Mouse (Mus musculus) right cerebral cortex, postnatal 14 days (tissue): ENCODE results near the gene Fndc7.
"Not testable (repeated sequence)": the region's sequence is repeated elsewhere in the genome, so short reads cannot be mapped to it uniquely, and the experiment has no call there.

Experiments used
- DNase-seq: peaks from one replicate; pipeline ENCODE4 v3.0.0; 2022

Gene Fndc7

DNA sequence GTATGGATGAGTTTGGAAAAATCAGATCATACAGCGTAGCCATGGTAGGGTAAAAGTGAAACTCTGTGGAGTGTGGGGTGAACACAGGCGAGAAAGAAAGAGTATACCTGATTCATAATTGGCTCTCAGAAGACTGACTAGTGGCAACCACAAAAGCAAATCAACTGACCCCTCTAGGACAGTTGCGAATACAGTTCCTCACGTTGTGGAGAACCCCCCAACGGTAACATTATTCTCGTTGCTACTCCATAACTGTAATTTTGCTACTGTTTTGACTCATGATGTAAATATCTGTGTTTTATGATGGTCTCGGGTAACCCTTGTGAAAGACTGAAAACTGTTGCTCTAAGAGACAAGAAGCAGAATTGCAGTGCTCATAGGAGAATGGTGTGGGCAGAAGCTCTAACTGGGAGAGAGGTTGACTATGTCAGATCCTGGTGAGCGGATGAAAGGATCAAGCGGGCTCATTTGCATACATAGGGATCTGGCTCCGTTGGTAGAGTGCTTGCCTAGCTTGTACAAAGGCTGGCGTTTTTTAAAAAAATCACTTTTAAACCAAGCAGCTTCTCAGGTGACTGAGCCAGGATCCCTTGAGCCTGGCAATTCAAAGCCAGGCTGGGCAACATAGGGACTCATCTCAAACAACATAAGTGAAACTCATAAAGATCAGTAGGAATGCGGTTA, 2.7 kb downstream of the Fndc7 start:
- no peak for DNase-seq

DNA sequence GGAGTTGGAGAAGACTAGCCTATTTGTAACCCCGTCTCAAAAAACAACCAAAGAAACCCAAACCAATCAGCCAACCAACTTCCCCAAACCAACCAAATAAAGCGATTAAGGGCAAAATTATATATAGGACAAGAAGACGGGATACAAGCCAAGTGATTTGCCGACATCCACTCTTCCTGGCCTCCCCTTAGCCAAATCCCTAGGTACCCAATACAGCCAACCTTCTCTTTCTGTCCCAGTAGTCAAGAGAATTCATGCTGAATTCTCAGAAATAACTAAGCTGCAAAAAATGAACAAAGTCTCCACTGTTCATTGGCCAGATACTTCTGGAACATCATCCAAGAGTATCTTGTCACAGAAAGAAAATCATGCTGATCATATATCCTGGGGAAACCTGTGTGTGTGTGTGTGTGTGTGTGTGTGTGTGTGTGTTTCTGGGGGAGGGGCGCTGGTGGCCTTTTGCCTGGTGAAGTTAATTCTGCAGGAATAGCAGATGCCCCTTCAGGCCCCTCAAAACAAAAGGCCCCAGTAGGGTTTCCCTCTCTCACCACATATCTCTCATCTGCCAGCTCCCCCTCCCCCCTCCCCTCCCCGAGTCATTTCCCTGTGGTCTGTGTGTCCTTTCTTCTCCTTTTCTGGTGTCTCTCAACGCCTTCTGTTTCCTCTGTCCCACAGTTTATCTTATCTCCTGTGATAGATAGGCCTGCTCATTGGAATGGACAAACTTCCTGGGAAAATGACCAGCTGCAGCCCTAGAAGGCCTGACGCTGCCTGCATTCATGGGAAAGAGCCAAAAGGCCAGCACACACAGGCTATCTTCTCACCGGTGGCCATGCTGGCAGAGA, 3.9 kb downstream of the Fndc7 start:
- no peak for DNase-seq

DNA sequence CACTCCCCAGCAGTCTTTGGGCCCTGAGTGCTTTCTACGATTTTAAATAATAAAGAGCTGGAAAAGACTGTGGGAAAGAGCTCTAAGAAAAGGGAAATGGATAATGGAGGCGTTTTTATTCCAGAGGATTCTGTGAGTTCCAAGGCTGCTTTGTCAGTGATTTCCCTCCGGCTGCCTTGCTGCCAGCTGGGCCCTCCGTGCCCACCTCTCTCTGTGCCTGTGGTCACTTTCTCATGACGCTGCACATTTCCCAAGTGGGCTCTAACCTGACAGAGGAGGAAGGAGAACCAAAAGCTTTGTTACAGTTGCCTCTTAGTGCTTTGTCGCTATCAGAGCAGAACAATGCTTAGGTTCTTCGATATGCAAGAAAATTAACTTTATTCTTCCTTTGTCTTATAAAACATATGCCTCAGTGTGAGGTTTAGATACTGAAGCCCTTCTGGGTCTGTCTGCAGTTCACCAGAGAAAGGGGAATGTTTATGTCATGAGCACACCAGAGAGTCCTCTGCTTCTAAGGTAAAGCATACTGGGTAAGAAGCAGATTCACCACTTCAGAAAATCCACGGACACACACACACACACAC, 5.0 kb downstream of the Fndc7 start:
- DNase-seq = no peak

DNA sequence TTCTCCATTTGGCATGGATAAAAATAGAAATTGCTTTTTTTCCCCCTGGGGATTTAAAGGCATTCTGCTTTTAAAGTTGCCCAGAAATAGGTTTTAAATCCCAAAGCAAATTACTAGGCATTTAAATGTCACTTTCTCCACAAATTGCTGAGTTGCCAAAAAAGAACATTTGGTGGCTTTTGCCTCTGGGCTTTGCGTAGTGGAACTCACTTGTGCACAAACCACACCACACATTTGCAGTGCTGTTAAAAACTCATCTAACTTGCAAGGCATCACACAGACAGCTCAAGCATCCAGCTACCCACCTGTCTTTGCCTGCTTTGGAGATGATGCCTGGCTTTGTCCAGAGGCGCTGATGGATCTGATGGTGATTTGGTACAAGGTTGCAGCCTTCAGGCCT, 6.7 kb downstream of the Fndc7 start:
- DNase-seq = no peak

DNA sequence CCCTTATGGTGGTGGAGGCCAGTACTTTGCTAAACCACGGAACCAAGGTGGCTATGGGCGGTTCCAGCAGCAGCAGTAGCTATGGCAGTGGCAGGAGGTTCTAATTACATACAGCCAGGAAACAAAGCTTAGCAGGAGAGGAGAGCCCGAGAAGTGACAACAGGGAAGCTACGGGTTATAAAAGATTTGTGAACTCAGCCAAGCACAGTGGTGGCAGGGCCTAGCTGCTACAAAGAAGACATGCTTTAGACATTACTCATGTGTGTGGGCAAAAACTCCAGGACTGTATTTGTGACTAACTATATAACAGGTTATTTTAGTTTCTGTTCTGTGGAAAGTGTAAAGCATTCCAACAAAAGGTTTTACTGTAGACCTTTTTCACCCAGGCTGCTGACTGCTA, 7.9 kb downstream of the Fndc7 start:
- not testable (repeated sequence) for DNase-seq

DNA sequence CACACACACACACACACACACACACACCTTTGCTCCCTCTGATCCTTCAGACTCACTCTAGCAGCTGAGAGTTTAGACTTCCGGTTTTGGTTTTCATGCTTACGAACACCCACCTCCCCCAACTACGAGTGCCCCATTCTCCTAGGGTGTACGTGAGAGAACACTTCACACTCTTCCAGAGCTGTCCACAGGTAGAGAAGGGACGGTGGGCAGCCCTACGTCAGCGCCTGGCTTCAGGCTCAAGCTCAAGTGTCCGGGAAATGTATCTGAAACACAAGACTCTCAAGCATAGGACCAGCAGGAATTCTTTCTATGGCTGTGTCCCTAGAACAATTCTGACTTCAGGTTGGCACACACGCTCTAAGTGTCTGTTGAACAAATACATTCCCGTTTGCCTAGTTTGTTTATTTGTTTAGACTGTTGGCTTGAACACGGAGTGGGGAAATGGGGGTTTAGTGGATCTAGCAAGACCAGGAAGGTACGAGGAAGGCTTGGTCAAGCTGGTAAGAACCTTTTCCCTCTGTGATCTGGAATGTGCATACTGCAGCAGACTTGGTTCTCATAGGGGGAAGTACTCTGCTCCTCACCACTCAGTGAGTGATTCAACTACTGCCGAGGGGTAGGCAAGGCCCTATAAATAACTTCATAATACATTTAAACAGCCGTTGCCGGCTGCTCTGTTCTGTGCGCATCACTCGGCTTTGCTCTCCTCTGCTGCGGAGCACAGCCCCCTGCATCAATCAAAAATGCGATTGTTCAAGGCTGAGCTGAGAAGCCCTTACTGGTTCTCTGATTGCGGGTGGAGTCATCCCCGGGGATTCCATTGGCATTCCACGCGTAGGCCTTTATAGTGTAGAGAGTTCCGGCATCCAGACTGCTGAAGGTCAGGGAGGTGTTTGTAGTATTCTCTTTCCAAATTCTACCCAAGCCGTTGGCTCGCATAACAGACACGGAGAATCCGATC, 9.0 kb downstream of the Fndc7 start:
- DNase-seq = peak; percentile 11

DNA sequence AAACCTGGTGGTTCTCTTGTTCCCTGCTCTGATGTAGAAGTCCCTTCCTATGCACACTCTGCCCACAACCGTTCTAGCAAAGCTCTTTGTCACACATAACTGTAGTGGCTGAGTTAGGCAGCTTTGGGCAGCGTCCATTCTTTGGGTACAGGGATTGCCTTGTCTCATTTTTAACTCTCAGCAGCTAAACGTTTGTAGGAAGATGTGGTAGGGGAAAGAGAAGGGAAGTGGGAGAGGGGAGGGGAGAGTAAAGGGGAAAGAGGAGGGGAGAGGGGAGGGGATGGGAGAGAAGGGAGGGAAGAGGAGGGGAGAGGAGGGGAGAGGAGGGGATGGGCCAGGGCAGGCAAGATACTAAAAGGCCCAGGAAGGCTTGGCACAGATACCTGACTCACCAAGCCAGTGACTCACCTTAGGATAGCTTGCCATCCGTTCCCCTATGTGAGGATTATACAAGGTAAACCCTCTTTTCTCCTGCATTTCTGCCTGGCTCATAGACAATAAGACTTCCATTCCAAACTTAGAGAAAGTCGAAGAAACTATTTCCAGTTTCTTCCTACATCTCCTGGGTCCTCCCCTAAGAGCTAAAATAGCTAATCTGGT, 9.9 kb downstream of the Fndc7 start:
- no peak for DNase-seq

DNA sequence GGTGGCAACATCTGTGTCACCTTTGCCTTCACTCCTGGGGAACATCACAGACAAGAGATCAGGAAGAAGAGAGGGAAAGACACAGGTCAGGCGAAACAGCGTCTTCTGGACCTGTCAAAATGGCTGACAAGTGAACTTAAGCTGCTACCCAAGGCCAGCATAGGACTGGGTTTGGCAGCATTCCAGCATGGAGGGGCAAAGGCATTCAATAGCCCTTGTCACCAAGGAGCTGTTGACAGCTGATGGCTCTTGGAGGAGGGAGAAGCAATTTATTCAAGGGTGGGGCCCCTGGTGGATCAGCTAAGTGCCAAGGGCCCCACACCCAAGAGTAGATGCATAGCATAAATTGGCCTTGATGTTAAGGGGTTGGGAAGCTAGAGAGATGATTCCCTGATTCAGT, 10.7 kb downstream of the Fndc7 start:
- DNase-seq = no peak

DNA sequence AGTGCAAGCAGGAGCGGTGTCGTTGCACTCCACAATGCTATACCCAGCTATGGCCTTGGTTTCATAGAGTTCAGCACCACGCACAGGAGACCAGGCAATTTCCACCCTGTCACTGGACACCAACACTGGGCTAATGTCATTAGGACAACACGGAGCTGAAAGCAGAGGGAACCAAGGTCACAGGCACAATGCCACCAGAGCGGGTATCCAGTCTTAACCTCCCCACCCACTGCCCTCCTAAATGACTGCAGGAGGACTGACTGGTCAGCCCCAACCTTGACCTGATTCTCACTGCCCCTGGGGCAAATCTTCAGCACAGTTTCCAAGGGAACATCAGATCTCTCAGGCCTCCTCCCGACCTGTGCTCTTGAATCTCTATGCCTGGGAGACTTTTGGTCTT, 19.2 kb downstream of the Fndc7 start:
- no peak for DNase-seq

DNA sequence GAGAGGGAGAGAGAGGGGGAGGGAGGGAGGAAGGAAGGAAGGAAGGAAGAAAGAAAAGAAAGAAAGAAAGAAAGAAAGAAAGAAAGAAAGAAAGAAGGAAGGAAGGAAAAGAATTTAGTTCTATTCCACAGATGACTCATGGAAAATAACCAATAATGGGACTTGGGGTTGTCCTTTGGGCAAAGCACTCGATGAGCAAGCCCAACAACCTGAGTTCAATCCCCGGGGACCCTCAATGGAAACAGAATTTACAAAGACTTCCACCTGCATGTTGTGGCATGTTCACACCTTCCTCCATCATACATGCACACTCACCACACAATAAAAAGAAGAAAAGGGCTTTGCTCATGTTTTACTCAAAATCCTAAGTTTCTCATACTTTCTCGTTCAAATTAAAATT, 22.4 kb downstream of the Fndc7 start:
- DNase-seq = no peak

DNA sequence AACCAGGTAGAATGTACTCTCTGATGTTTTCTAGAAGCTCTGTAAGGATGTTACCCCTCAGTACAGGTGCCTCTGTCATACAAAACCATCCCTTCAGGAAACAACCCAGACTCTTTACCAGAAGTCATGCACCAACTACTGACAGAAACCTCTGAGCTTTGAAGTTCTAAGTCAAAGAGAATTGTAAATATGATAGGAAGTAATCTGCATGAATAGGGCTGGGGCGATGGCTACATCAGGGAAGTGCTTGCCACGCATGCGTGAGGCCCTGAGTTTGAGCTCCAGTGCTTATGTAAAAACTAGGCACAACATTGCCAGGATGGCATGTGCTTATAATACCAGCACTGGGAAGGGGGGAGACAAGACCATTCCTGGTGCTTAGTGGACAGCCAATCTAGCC, 24.1 kb downstream of the Fndc7 start:
- DNase-seq = no peak

DNA sequence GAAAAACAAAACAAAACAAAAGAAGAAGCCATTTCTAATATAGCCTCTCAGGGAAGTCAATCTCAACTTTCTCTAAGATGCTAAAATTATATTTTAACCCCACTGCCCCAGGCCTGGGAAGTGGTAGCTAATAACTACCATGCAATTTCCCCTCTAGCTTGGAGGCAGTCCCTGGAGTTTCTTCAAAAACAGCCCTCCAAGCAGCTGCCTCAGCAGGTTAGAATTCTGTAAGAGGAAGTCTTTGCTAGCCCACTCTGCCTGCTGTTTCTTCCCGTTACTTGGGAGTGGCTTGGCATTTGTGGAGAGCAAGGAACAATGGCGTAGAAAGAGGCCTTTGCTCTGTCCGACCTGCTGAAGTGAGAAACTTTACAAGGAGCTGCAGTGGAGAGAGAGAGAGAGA, 24.7 kb downstream of the Fndc7 start:
- DNase-seq = no peak

DNA sequence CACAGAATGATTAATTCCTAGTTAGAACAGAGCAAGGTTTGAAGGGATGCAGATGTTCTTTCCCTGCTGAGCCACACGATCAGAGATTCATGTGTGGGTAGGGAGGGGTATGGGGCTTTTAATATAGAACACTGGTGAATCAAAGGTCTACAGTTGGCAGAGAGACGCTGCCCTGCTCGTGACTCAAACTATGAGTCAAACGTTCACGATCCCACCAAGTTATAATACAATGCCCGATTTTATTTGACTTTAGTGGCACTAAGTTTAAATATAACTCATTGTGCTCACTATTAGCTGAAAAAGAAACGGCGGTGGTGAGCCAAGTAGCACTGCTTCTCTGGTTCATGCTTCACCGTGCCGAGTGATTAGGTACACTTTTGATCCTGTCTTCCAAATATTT, 26.7 kb downstream of the Fndc7 start:
- DNase-seq = no peak

DNA sequence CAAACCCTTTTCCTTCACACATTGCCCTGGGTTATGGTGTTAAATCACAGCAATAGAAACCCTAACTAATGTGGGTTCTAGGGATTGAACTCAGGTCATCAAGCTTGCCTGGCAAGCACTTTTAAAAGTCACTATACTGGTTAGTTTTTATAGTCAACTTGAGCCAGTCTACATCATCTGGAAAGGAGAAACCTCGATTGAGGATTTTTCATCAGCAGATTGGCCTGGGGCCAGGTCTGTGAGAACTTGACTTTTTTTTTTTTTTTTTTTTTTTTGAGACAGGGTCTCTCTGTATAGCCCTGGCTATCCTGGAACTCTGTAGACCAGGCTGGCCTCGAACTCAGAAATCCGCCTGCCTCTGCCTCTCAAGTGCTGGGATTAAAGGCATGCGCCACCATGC, 27.5 kb downstream of the Fndc7 start:
- not testable (repeated sequence) for DNase-seq

DNA sequence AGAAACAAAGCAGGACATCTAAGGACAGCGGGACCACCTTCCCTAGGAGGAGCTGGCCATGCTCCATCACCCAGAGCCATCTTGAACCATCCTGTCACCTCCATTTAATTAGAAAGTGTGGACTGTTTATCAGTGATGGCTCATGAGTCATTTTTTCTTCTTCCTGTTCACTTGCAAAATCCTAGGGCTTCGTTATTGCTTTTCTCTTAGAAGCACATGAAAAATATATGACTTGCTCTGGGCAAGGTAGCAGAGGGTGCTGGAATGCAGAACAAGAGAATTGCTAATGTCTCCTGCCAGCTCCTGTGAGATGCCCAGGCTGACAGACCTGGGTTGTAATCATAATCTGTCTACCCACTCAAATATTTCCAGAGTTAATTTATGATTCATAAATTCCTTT, 29.0 kb downstream of the Fndc7 start:
- no peak for DNase-seq

DNA sequence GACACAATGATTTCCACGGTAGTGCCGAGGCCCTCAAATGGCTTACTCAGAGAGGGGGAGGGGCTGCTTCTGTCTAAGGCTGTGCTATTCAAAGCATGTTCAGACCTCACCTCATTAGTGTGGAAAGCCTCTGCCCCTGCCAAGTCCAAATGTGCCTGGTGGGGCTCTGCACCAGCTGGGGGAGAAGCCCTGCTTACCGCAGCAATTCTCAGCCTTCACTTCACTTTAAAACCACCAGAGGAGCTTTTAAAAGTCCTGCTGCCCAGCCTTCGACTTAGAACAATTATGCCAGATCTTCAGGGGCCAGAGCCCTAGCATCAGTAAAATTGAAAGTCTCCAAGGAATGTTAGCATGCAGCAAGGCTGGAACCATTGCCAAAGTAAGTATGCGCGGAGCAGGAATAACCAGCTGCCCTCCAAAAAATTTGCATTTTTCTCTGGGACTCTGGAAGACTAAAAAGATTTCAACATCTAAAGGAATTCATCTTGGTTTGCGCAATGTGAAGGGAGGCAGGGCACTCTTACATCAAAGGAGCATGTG, 31.5 kb downstream of the Fndc7 start:
- peak; percentile 35 for DNase-seq

DNA sequence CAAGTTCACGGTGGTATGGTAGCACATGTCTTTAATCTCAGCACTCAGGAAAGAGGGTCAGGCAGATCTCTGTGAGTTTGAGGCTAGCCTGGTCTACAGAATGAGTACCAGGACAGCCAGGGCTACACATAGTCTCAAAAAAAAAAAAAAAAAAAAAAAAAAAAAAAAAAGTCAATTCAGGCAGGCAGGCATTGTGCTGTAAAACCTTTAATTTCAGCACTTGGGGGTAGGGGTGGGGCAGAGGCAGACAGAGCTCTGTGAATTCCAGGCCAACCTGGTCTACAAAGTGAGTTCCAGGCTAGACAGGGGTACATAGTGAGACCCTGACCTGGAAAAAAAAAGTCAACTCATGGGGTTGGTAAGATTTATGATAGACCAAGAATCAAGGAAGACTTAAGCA, 32.1 kb downstream of the Fndc7 start:
- no peak for DNase-seq

DNA sequence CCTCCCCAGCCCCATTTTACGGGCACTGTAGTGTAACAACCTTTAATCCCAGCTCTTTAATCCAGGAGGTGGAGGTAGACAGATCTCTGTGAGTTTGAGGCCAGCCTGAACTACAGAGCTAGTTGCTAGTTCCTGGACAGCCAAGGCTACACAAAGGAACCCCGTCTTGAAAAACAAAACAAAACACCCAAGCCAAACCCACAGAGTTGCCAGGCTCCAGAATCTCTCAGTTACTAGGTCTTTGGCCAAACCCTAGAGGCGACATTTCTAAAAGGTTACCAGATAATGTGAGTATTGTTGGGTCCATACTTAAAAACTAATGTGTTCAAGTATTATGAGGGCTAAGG, 32.7 kb downstream of the Fndc7 start:
- no peak for DNase-seq

DNA sequence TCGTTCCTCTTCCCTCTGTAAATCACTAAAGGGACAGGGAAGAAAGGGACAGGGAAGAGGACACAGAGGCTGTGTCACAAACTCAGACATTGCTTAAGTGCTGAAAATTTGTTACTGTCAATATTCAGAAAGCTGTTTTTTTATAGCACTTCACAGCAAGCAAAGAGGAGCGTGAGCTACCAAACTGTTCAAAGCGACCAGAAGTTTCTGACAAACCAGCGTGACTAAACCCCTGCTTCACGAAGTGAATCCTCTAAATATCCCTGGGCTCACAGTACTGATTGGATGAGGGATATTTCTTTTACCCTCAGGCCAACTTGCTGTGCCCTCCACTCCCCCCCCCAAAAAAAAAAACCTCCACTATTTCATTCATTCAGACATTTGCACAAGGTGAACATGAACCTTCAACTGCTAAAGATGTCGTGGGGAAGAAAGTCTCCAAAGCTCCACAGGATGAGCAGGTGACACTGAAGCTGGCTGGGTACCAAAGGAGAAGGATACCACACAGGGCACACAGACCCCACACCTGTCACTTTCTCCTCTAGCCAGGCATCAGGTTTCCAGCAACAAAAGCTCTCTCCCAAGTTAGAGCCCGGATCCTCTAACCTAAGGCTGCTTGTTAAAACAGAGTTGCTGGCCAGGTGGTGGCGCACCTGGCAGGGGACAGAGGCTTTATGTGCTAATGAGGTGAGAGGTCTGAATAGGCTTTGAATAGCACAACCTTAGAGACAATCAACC, 33.3 kb downstream of the Fndc7 start:
- no peak for DNase-seq

DNA sequence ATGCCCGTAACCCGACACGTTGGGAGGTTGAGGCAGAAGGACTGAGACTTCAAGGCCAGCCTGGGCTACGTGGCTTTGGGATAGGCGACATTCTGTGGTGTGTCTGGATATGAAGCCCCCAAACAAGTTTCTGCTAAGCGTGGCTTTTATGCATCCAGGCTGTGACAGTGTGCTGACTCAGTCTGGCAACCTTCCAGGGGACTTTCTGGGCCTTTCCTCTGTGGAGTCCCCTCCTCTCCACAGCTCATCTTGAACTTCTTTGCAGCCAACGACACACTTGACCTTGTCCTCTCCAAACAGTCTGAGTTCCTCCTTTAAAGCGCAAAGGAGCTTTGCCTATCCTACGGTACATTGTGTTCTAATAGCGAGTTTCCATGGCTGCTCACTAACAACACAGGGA, 33.9 kb downstream of the Fndc7 start:
- DNase-seq = peak; percentile 44

DNA sequence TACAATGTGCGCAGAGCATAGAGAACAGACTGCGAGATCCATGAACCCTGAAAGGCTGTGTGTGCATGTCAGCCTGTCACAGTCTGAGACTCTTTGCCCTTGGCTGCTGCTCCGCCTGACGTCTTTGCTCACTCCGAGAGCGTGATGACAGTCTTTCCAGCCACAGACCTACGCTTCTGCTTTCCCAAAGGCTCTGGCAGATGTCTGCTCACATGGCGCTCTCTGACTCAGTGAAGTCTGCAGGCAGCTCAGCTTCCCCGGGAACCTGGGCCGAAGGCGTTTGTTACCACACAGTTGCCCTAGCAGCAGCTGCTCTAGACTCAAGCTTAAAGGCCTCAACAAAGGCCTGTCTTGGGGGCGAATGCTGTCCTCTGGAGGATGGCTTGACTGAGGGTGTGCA, 34.4 kb downstream of the Fndc7 start:
- DNase-seq = peak; percentile 74

DNA sequence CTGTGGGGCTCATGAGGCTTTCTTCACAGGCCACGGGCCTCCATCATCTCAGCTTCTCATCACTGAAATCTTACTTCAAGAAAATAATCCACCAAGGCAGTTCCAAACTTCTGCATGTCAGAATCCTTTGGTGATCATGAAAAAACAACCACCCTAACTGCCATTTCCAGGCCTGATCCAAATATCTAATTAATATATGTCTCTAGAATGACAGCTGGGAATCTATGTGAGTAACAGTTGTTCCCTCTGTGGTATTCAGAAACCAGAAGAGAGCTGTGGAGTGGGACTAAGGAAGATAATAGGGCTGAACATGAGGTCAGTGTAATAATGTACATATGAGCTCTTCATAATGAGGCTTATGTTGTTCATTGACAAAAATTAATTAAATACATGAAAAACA, 36.5 kb downstream of the Fndc7 start:
- DNase-seq = no peak
